Mouse (Mus musculus): Measurements from ENCODE around the gene Brpf3. TPM values are rescaled to one million over a fixed set of nuclear protein-coding genes. Genes with fewer than 3 reads are reported as not detected.

Brpf3 gene
- 20.5 and 24.5 TPM in 2 replicates for total RNA-seq (2012; rRNA removed)

- no peaks in the 10 kb centered on the region for H3K9me3 ChIP-seq (ENCODE audit: control insufficient read depth, insufficient read depth, low read depth, low read length)
- peak within 1 kb of the TSS; percentile 96 for H3K27ac ChIP-seq (ENCODE audit: insufficient read depth, low read depth, low read length, poor library complexity, severe bottlenecking)
- peaks cover 1% of the 10 kb centered on the region; the same call in 1 of the 2 replicates for H3K36me3 ChIP-seq (ENCODE audit: control insufficient read depth, insufficient read depth, low read length, poor library complexity, severe bottlenecking)
- TF ChIP-seq ZC3H11A (IDR thresholded peaks at IDR 0.05; ENCODE audit: borderline replicate concordance, low read depth, low read length) (no peak), HCFC1 (IDR thresholded peaks at IDR 0.05; ENCODE audit: borderline replicate concordance, insufficient read depth, low read length) (0 out of 2 replicates have a peak, but pooled peaks have one; percentile 19), CHD2 (IDR thresholded peaks at IDR 0.05; ENCODE audit: low read depth, low read length) (no peak), MAFK (IDR thresholded peaks at IDR 0.05; ENCODE audit: insufficient read depth, low read depth, low read length) (no peak), ZNF384 (IDR thresholded peaks at IDR 0.05; ENCODE audit: low read depth, low read length) (no peak)
- in situ Hi-C loops (cut with MboI; ENCODE audit: low sequenced_read_pairs in 2 of 2, unreplicated experiment in 2 of 2), result no loop called here
- peaks cover 0 to 5% of the 10 kb centered on the region in 2 experiments; a peak in 3 of 4 replicates for H3K4me1 ChIP-seq (ENCODE audit: control insufficient read depth in 2 of 2, insufficient read depth in 2 of 2, low read length in 2 of 2, poor library complexity in 1 of 2)
- peak within 1 kb of the TSS; percentile 99 for H3K9ac ChIP-seq (ENCODE audit: insufficient read depth, low read depth, low read length, poor library complexity, severe bottlenecking)
- peak within 1 kb of the TSS; percentile 94 to 98 for H3K4me3 ChIP-seq (ENCODE audit: insufficient read depth in 1 of 2, low read depth in 1 of 2, low read length in 2 of 2, poor library complexity in 1 of 2, severe bottlenecking in 1 of 2)
- no peak for DNase-seq (ENCODE audit: low read depth, low spot score)
Observed at GRCm38 (mm10) chr17:28800671-28801412, at the start of gene Brpf3. Brpf3 (plus strand) TSS chr17:28801090.

GRCm38 (mm10) chr17:28756447-28756846, 44.4 kb upstream of the Brpf3 start:
- H3K4me1 ChIP-seq (ENCODE audit: control insufficient read depth in 2 of 2, insufficient read depth in 2 of 2, low read length in 2 of 2, poor library complexity in 1 of 2), result peaks cover 0 to 2% of the 10 kb centered on the region in 2 experiments; a peak in 1 of 4 replicates
- no peak for DNase-seq (ENCODE audit: low read depth, low spot score)
- no peak overlapping the region for H3K27ac ChIP-seq (ENCODE audit: insufficient read depth, low read depth, low read length, poor library complexity, severe bottlenecking)
- H3K36me3 ChIP-seq (ENCODE audit: control insufficient read depth, insufficient read depth, low read length, poor library complexity, severe bottlenecking), result no peaks in the 10 kb centered on the region
- H3K9me3 ChIP-seq (ENCODE audit: control insufficient read depth, insufficient read depth, low read depth, low read length), result no peaks in the 10 kb centered on the region
- TF ChIP-seq ZC3H11A (IDR thresholded peaks at IDR 0.05; ENCODE audit: borderline replicate concordance, low read depth, low read length) (no peak), HCFC1 (IDR thresholded peaks at IDR 0.05; ENCODE audit: borderline replicate concordance, insufficient read depth, low read length) (no peak)
- no peak overlapping the region for H3K9ac ChIP-seq (ENCODE audit: insufficient read depth, low read depth, low read length, poor library complexity, severe bottlenecking)
- in situ Hi-C loops (cut with MboI; ENCODE audit: low sequenced_read_pairs in 2 of 2, unreplicated experiment in 2 of 2), result no loop called here
- no peak overlapping the region for H3K4me3 ChIP-seq (ENCODE audit: insufficient read depth in 1 of 2, low read depth in 1 of 2, low read length in 2 of 2, poor library complexity in 1 of 2, severe bottlenecking in 1 of 2)

- DNase-seq (ENCODE audit: low read depth, low spot score), result no peak
- in situ Hi-C loops (cut with MboI; ENCODE audit: low sequenced_read_pairs in 2 of 2, unreplicated experiment in 2 of 2), result no loop called here
- no peaks in the 10 kb centered on the region for H3K36me3 ChIP-seq (ENCODE audit: control insufficient read depth, insufficient read depth, low read length, poor library complexity, severe bottlenecking)
- no peaks in the 10 kb centered on the region for H3K9me3 ChIP-seq (ENCODE audit: control insufficient read depth, insufficient read depth, low read depth, low read length)
- no peak overlapping the region for H3K4me3 ChIP-seq (ENCODE audit: insufficient read depth in 1 of 2, low read depth in 1 of 2, low read length in 2 of 2, poor library complexity in 1 of 2, severe bottlenecking in 1 of 2)
- no peak overlapping the region for H3K27ac ChIP-seq (ENCODE audit: insufficient read depth, low read depth, low read length, poor library complexity, severe bottlenecking)
- H3K9ac ChIP-seq (ENCODE audit: insufficient read depth, low read depth, low read length, poor library complexity, severe bottlenecking), result no peak overlapping the region
- TF ChIP-seq MAFK (IDR thresholded peaks at IDR 0.05; ENCODE audit: insufficient read depth, low read depth, low read length), result no peak
- no peak for TF ChIP-seq ZC3H11A (IDR thresholded peaks at IDR 0.05; ENCODE audit: borderline replicate concordance, low read depth, low read length)
- TF ChIP-seq CHD2 (IDR thresholded peaks at IDR 0.05; ENCODE audit: low read depth, low read length), result no peak
- peaks cover 0 to 2% of the 10 kb centered on the region in 2 experiments; a peak in 1 of 4 replicates for H3K4me1 ChIP-seq (ENCODE audit: control insufficient read depth in 2 of 2, insufficient read depth in 2 of 2, low read length in 2 of 2, poor library complexity in 1 of 2)
Observed at GRCm38 (mm10) chr17:28757470-28757869, 43.4 kb upstream of the Brpf3 start.

- in situ Hi-C loops (cut with MboI; ENCODE audit: low sequenced_read_pairs in 2 of 2, unreplicated experiment in 2 of 2), result no loop called here
- Histone ChIP-seq H3K27ac (ENCODE audit: insufficient read depth, low read depth, low read length, poor library complexity, severe bottlenecking) (no peak overlapping the region), H3K9ac (ENCODE audit: insufficient read depth, low read depth, low read length, poor library complexity, severe bottlenecking) (no peak overlapping the region), H3K4me1 (ENCODE audit: control insufficient read depth in 2 of 2, insufficient read depth in 2 of 2, low read length in 2 of 2, poor library complexity in 1 of 2) (peaks cover 0 to 2% of the 10 kb centered on the region in 2 experiments; a peak in 1 of 4 replicates), H3K4me3 (ENCODE audit: insufficient read depth in 1 of 2, low read depth in 1 of 2, low read length in 2 of 2, poor library complexity in 1 of 2, severe bottlenecking in 1 of 2) (no peak overlapping the region), H3K36me3 (ENCODE audit: control insufficient read depth, insufficient read depth, low read length, poor library complexity, severe bottlenecking) (no peaks in the 10 kb centered on the region), H3K9me3 (ENCODE audit: control insufficient read depth, insufficient read depth, low read depth, low read length) (no peaks in the 10 kb centered on the region)
- TF ChIP-seq CHD2 (IDR thresholded peaks at IDR 0.05; ENCODE audit: low read depth, low read length) (no peak), ZNF384 (IDR thresholded peaks at IDR 0.05; ENCODE audit: low read depth, low read length) (no peak), ZC3H11A (IDR thresholded peaks at IDR 0.05; ENCODE audit: borderline replicate concordance, low read depth, low read length) (no peak), HCFC1 (IDR thresholded peaks at IDR 0.05; ENCODE audit: borderline replicate concordance, insufficient read depth, low read length) (no peak), MAFK (IDR thresholded peaks at IDR 0.05; ENCODE audit: insufficient read depth, low read depth, low read length) (no peak)
- no peak for DNase-seq (ENCODE audit: low read depth, low spot score)
Observed at GRCm38 (mm10) chr17:28760736-28761312, 40.1 kb upstream of the Brpf3 start.

All from ES-E14 (cell line).